Mouse (Mus musculus) liver, postnatal 0 days (tissue): ENCODE measurements at regions not wholly inside any gene's neighbourhood (a gene's known extent, or its start where the extent isn't known, plus 50 kb on each side); places are given as distances from the start of the nearest gene placed in this dataset.

Experiments used
- CTCF ChIP-seq: sonication (generic); IDR thresholded peaks from 2 replicates; pipeline ENCODE4 v1.5.1; 2016; ENCODE audit warnings: antibody characterized with exemption, low read depth
- EP300 ChIP-seq: IDR thresholded peaks from 2 replicates; pipeline ENCODE4 v1.6.1; 2016; ENCODE audit warnings: antibody characterized with exemption, low read depth, mild to moderate bottlenecking

GRCm38 (mm10) chr4:45654804-45655155 is 122.5 kb upstream of the Shb start:
- TF ChIP-seq EP300 (no peak), CTCF (no peak)
